Mouse (Mus musculus) brain, embryonic 14.5 days (tissue): ENCODE results near the gene Cast.

Experiments
- CTCF ChIP-seq: fragments of 200-500 bp; IDR thresholded peaks from 2 replicates; pipeline ENCODE4 v1.5.1; 2012; ENCODE audit warnings: inconsistent platforms, mild to moderate bottlenecking, moderate library complexity, borderline replicate concordance; ENCODE audit not compliant: insufficient read depth, insufficient read length; ENCODE audit errors: extremely low read depth
- POLR2A ChIP-seq: fragments of 200-500 bp; IDR thresholded peaks from 2 replicates; pipeline ENCODE4 v1.6.1; 2012; ENCODE audit warnings: mild to moderate bottlenecking, inconsistent platforms, borderline replicate concordance; ENCODE audit not compliant: poor library complexity, insufficient read depth, insufficient read length, severe bottlenecking; ENCODE audit errors: extremely low read depth

GRCm38 (mm10) chr13:74735834-74736233 lies 72.8 kb downstream of the Cast start:
- no peak for TF ChIP-seq CTCF
- no peak for TF ChIP-seq POLR2A
